Mouse (Mus musculus): ENCODE data around the gene Grin3b. TPM values are rescaled to one million over a fixed set of nuclear protein-coding genes. Genes with fewer than 3 reads are reported as not detected.
A peak's percentile ranks its signal among the peaks of the same experiment; 100 is the strongest.

Grin3b gene
- polyA plus RNA-seq, 2 experiments = 0.01 to 0.13 TPM

GRCm38 (mm10) chr10:80016931-80017330, 46.4 kb downstream of the Grin3b start:
- Histone ChIP-seq H3K9me3 (ENCODE audit: control insufficient read depth, low read length) (no peaks in the 10 kb centered on the region), H3K27ac (peak overlapping the region; percentile 68), H3K4me2 (ENCODE audit: low read depth) (peak overlapping the region; percentile 81), H3K4me3 (ENCODE audit: insufficient read depth in 1 of 2, low read depth in 2 of 2, low read length in 2 of 2) (peak overlapping the region; percentile 51 to 61), H3K27me3 (ENCODE audit: control insufficient read depth, insufficient read depth, low read length) (no peaks in the 10 kb centered on the region), H3K36me3 (replicated peaks; ENCODE audit: control insufficient read depth, insufficient read depth, low read depth) (peaks cover 18% of the 10 kb centered on the region), H3K4me1 (replicated peaks; ENCODE audit: control insufficient read depth in 2 of 2, insufficient read depth in 2 of 2, low read length in 1 of 2) (peaks cover 18 to 20% of the 10 kb centered on the region in 2 experiments), H3K9ac (replicated peaks) (peak overlapping the region; percentile 77)
- 13% methylated on average over 10 of the region's 10 CpGs for WGBS (ENCODE audit: insufficient replicate concordance)
- DNase-seq (ENCODE audit: low read depth in 3 of 3, low spot score in 3 of 3) (no peak), ATAC-seq (ENCODE audit: insufficient read depth) (peak; percentile 18)
- TF ChIP-seq CTCF (IDR thresholded peaks at IDR 0.05; ENCODE audit: low read depth) = no peak
- TF ChIP-seq EP300 (IDR thresholded peaks at IDR 0.05; ENCODE audit: low read depth) = no peak

GRCm38 (mm10) chr10:80017361-80017760, 46.8 kb downstream of the Grin3b start:
- WGBS (ENCODE audit: insufficient replicate concordance) = 6% methylated on average over 3 of the region's 3 CpGs
- TF ChIP-seq EP300 (IDR thresholded peaks at IDR 0.05; ENCODE audit: low read depth) (no peak), CTCF (IDR thresholded peaks at IDR 0.05; ENCODE audit: low read depth) (no peak)

GRCm38 (mm10) chr10:80017771-80018170, 47.3 kb downstream of the Grin3b start:
- no peaks in the 10 kb centered on the region for H3K27me3 ChIP-seq (ENCODE audit: control insufficient read depth, insufficient read depth, low read length)
- peaks cover 18 to 20% of the 10 kb centered on the region in 2 experiments for H3K4me1 ChIP-seq (replicated peaks; ENCODE audit: control insufficient read depth in 2 of 2, insufficient read depth in 2 of 2, low read length in 1 of 2)
- no peak for ATAC-seq (ENCODE audit: insufficient read depth)
- WGBS (ENCODE audit: insufficient replicate concordance) = 36% methylated on average over 14 of the region's 14 CpGs
- TF ChIP-seq EP300 (IDR thresholded peaks at IDR 0.05; ENCODE audit: low read depth) = no peak
- no peak for TF ChIP-seq CTCF (IDR thresholded peaks at IDR 0.05; ENCODE audit: low read depth)
- no peaks in the 10 kb centered on the region for H3K9me3 ChIP-seq (ENCODE audit: control insufficient read depth, low read length)
- peak overlapping the region; percentile 37 to 51 for H3K4me3 ChIP-seq (ENCODE audit: insufficient read depth in 1 of 2, low read depth in 2 of 2, low read length in 2 of 2)
- peak overlapping the region; percentile 68 for H3K27ac ChIP-seq
- no peak for DNase-seq (ENCODE audit: low read depth in 3 of 3, low spot score in 3 of 3)
- H3K9ac ChIP-seq (replicated peaks) = peak overlapping the region; percentile 77
- peak overlapping the region; percentile 81 for H3K4me2 ChIP-seq (ENCODE audit: low read depth)
- H3K36me3 ChIP-seq (replicated peaks; ENCODE audit: control insufficient read depth, insufficient read depth, low read depth) = peaks cover 15% of the 10 kb centered on the region

More at GRCm38 (mm10) chr10:80017361-80017760, 46.8 kb downstream of the Grin3b start:
- DNase-seq (ENCODE audit: low read depth in 3 of 3, low spot score in 3 of 3) = no peak
- peak overlapping the region; percentile 81 for H3K4me2 ChIP-seq (ENCODE audit: low read depth)
- H3K4me1 ChIP-seq (replicated peaks; ENCODE audit: control insufficient read depth in 2 of 2, insufficient read depth in 2 of 2, low read length in 1 of 2) = peaks cover 18 to 20% of the 10 kb centered on the region in 2 experiments
- H3K36me3 ChIP-seq (replicated peaks; ENCODE audit: control insufficient read depth, insufficient read depth, low read depth) = peaks cover 15% of the 10 kb centered on the region
- H3K27ac ChIP-seq = peak overlapping the region; percentile 68
- H3K9me3 ChIP-seq (ENCODE audit: control insufficient read depth, low read length) = no peaks in the 10 kb centered on the region
- no peaks in the 10 kb centered on the region for H3K27me3 ChIP-seq (ENCODE audit: control insufficient read depth, insufficient read depth, low read length)
- H3K4me3 ChIP-seq (ENCODE audit: insufficient read depth in 1 of 2, low read depth in 2 of 2, low read length in 2 of 2) = peak overlapping the region; percentile 51 to 61
- ATAC-seq (ENCODE audit: insufficient read depth) = peak; percentile 44
- H3K9ac ChIP-seq (replicated peaks) = peak overlapping the region; percentile 77

GRCm38 (mm10) chr10:80018739-80019297, 48.3 kb downstream of the Grin3b start:
- H3K27me3 ChIP-seq (ENCODE audit: control insufficient read depth, insufficient read depth, low read length) = no peaks in the 10 kb centered on the region
- DNase-seq (ENCODE audit: low read depth in 3 of 3, low spot score in 3 of 3) (peak in 2 of 3 experiments; percentile 49 to 68), ATAC-seq (ENCODE audit: insufficient read depth) (peak; percentile 72)
- H3K27ac ChIP-seq = peak overlapping the region; percentile 60
- H3K4me2 ChIP-seq (ENCODE audit: low read depth) = peak overlapping the region; percentile 81
- H3K9ac ChIP-seq (replicated peaks) = peak overlapping the region; percentile 34
- peaks cover 15% of the 10 kb centered on the region for H3K36me3 ChIP-seq (replicated peaks; ENCODE audit: control insufficient read depth, insufficient read depth, low read depth)
- peak overlapping the region; percentile 34 to 45 for H3K4me3 ChIP-seq (ENCODE audit: insufficient read depth in 1 of 2, low read depth in 2 of 2, low read length in 2 of 2)
- no peaks in the 10 kb centered on the region for H3K9me3 ChIP-seq (ENCODE audit: control insufficient read depth, low read length)
- TF ChIP-seq EP300 (IDR thresholded peaks at IDR 0.05; ENCODE audit: low read depth) (no peak; the same call in 1 of the 2 replicates), CTCF (IDR thresholded peaks at IDR 0.05; ENCODE audit: low read depth) (peak; percentile 26; the same call in 1 of the 2 replicates)
- peaks cover 18 to 20% of the 10 kb centered on the region in 2 experiments for H3K4me1 ChIP-seq (replicated peaks; ENCODE audit: control insufficient read depth in 2 of 2, insufficient read depth in 2 of 2, low read length in 1 of 2)
- 3% methylated on average over 15 of the region's 15 CpGs for WGBS (ENCODE audit: insufficient replicate concordance)

- H3K4me3 ChIP-seq (ENCODE audit: insufficient read depth in 1 of 2, low read depth in 2 of 2, low read length in 2 of 2) = 0 out of 4 replicates have a peak overlapping the region, but pooled peaks of 1 of the 2 experiments have one; percentile 34
- DNase-seq (ENCODE audit: low read depth in 3 of 3, low spot score in 3 of 3) (no peak), ATAC-seq (ENCODE audit: insufficient read depth) (peak; percentile 29; the same call in 1 of the 2 replicates)
- TF ChIP-seq EP300 (IDR thresholded peaks at IDR 0.05; ENCODE audit: low read depth) (no peak), CTCF (IDR thresholded peaks at IDR 0.05; ENCODE audit: low read depth) (no peak)
- peak overlapping the region; percentile 81 for H3K4me2 ChIP-seq (ENCODE audit: low read depth)
- H3K4me1 ChIP-seq (replicated peaks; ENCODE audit: control insufficient read depth in 2 of 2, insufficient read depth in 2 of 2, low read length in 1 of 2) = peaks cover 18 to 20% of the 10 kb centered on the region in 2 experiments
- no peaks in the 10 kb centered on the region for H3K27me3 ChIP-seq (ENCODE audit: control insufficient read depth, insufficient read depth, low read length)
- peaks cover 11% of the 10 kb centered on the region for H3K36me3 ChIP-seq (replicated peaks; ENCODE audit: control insufficient read depth, insufficient read depth, low read depth)
- no peaks in the 10 kb centered on the region for H3K9me3 ChIP-seq (ENCODE audit: control insufficient read depth, low read length)
- peak overlapping the region; percentile 60; the same call in 1 of the 2 replicates for H3K27ac ChIP-seq
- H3K9ac ChIP-seq (replicated peaks) = peak overlapping the region; percentile 34; the same call in 1 of the 2 replicates
- 58% methylated on average over 20 of the region's 20 CpGs for WGBS (ENCODE audit: insufficient replicate concordance)
These were observed 49.1 kb downstream of the Grin3b start for GRCm38 (mm10) chr10:80019471-80020131.

Measured in liver, embryonic 14.5 days (tissue).